Mouse (Mus musculus) frontal cortex, postnatal 36 days (tissue): Measurements from ENCODE around the gene Samd3.

ENCODE experiments used
- DNase-seq, 2 experiments: peaks; one replicate each; pipeline ENCODE4 v3.0.0; 2022; ENCODE audit warnings: low spot score in 2 of 2

Samd3 gene

DNA sequence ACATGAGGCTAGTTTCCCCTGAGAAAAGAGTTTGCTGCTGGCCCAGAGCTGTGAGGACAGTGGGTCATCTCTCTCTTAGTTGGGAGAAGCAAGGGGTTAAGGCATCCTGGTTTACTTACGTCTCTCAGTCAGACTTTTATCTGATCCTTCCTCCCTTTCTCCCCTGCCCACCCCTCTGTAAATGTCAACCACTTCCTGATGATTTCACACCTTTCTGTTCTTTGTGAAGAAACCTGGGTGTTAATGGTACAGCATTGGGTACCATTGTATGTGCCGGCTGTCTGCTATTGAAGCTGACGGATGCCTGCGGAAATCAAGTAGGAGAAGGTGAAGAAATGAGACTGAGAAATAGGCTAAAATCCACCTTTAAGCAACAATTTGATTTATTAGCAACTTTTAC is at the start of gene Samd3:
Gene Samd3, plus strand, starts transcription at position 220 of the 400 bp plus-strand sequence.
- DNase-seq: no peak

DNA sequence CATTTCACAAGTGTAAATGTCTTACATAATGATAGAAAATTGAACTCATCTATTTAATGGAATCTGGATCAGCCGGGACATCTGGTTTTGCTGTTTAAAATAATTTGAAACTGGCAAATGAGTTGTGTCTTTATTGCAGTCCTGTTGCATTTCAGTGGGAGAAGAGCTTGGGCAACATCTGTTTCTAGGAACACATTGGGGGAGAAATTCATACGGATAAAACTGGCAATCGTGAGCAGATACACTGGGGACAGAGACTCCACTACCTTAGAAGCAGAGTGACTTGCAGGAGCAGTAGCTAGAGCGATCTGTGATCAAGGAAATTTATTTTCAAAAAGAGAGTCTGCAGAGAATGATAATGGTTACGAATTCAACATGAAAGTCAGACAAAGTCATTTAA is 44.2 kb upstream of the Samd3 start:
- DNase-seq: no peak

- DNase-seq: no peak
These were observed 38.7 kb upstream of the Samd3 start for GRCm38 (mm10) chr10:26190811-26191210.

GRCm38 (mm10) chr10:26194892-26195291 is 34.6 kb upstream of the Samd3 start:
- no peak for DNase-seq

DNA sequence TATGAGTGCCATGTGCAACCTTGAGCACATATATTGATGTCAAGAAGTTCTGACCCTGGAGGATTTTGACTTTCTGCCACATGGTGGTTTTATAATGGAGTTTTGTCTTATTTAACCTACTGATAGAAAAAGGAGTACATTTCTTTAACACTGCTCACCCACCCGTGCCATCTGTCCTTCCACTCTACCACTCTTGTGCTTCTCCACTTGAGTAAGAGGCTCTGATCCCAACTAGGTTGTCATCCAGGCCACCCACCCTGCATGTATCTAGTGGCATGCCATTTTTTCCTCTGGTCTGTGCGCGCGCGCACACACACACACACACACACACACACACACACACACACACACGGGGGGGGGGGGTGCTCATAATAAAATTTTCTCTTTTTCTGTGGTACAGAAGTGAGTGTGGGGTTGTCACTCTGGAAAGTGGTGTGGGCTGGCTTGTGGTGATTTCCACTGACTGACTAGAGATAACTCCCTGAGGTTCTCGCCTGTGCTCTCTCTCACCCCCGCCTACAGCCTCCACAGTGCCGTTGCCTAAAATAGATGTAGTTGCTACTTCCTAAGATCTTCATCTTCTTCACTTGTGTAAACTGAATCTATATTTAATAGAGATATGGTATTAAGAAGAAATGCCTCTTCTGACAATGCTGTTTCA is 26.7 kb upstream of the Samd3 start:
- DNase-seq: peak in 1 of 2 experiments; percentile 40

DNA sequence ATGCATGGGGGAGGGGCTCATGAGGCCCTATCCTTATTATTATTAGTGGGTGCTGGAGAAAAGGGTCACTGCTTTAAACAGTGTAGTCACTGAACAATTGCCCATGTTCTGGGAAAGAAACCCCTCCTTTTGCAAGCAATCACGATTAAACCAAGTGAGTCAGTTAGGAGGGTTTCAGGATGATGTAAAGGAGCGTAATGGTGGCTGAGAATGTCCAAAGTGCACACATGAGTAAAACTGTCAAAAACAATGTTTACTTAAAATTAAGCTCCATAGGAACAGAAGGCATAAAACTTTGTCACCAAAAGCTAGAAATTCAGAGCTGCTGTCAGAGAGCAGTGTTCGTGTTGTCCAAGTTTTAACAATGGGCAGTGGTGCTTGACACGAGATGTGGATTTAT is 8.8 kb upstream of the Samd3 start:
- no peak for DNase-seq

GRCm38 (mm10) chr10:26226241-26226640 is 3.3 kb upstream of the Samd3 start:
- DNase-seq: no peak

DNA sequence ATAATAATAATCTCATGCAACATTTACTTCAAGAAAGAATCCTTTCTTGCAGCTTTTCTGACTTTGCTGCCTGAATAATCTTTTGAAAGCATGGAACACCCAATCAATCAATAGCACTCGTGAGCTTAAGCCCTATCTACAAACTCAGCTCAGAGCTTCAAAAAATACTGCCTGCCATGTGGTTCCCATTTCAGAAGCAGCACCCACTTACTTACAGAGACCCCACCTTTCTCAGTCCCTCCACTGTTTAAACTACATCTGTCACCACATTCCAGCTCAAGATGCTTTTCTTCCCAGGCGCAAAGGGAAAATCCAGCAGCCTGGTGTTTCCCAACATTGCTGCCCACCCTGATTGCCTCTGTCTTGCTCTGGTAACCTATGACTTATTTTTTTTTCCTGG is 2.8 kb upstream of the Samd3 start:
- DNase-seq: no peak

DNA sequence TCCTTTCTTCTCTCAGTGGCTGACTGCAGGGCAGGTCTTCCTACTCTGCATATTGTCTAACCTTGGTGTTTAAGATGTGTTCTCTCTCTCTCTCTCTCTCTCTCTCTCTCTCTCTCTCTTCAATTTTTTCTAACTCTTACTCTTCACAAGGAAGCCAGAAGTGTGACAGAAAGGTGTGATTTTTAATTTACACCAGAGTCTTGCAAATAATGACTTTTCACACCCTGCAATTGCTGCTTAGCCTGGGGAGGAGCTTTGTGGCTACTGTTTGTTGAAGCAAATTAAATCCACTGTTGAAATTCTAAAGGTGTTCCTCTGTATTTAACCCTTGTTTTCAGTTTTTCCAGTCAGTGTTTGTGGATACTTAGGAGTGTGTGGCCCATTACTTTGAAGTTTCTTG is 1.3 kb upstream of the Samd3 start:
- no peak for DNase-seq

DNA sequence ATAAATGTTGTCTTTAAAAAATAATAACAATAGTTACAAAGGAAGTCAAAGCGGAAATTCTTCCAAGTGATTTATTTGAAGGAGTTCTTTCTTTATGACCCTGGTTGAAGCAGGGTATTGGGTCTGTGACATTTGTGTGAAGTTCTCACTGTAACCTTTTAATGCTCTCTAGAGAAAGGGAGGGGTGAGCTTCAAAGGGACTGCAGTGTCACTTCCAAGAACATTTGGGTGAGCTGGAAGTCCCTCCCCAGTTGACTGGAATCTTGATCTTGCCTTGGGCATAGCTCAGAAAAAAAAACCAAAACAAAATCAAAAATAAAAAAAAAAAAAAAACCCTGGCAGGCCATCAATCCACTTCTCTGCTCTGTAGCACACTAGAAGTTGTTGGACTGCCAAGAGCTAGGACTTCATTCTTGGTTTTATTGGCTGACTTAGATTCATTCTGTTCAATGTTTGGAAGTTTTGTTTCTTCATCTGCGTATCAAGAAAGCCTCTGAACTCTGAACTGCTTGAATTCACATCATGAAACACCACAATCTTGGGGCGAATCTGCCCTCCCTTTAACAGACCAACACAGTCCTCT is 2.7 kb downstream of the Samd3 start:
- no peak for DNase-seq

DNA sequence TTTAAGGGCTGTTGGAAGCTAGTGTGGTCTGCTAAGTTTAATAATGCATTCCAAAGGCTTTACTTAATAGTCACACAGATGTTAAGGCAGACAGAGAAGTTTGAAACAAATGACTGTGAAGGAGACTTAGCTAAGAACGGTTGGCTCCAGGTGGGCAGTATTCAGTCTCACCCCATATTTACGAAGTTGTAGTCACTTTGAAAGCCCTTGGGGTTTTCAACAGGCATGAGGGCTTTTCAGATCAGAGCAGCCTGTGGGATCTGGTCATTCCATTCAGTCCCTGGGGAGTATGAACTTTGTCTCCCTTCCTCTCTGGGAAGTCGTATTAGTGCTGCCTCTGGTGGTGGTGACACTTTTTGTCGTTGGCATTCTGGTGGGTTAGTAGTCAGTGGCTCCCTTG is 9.1 kb downstream of the Samd3 start:
- DNase-seq: no peak

DNA sequence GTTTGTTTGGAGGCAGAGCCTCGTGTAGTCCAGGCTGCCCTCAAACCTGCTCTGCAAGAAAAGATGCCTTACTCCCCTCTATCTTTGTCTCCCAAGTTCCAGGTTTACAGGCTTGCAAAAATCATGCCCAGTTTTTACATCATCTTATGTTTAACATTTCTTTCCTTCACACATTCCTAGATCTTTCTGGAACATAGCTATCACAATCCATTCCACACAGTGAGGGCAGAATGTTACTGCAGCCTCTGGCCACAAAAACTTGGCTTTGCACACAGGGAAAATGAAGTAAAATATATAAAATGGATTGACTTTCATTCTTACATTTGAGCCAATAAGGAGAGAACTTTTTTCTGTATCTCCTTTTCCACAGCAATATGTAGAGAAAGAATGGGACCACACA is 9.6 kb downstream of the Samd3 start:
- DNase-seq: no peak

DNA sequence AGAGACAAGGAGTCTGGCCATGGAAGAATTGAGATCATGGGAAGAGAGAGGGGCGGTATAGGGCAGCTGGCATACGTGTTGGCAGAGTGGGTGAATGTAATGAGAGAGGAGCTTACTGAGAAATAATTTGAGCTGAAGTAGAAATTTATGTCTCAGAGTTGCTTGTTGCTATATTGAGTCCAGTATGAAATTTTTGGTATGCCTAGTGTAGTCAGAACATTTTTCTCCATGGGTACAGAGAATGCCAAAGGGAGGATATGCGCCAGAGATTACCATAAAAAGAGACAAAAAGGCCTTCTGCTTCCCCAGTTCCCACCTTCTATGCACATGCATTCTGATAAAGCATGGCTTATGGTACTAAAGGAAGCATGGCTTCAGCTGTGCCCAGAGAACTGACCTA is 13.7 kb downstream of the Samd3 start:
- DNase-seq: peak in 1 of 2 experiments; percentile 37

- DNase-seq: no peak
These were observed 15.0 kb downstream of the Samd3 start for GRCm38 (mm10) chr10:26244466-26244865.

DNA sequence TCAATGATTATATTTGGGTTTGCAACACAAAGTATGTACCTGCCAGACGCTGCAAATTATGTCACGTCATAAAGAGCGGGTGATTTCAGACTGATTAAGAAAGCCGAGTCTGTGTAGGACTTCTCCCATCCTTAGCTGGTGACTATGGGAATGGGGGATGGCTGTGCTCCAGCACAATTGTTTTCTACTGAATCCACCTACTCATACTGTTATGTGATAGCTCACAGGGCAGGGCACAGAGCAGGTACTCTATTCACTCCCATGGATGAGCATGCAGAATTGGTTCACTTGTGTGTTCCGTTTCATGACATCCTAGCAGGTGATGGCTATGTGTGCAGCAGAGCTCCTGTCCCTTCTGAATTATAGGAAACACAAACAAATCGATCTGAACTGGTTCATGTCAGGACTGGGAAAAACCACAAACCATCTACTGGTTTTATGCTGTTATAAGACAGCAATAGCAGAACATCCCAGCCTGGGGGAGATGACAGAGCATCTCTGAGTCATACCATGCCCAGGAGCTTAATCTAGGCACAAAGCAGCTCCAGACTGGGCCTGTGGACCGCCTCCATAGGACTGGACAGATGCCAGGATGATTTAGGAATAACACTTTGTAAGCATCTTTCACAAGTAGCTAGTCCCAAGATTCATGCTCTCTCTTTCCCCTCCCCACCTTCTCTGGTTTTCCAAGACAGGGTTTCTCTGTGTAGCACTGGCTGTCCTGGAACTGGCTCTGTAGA is 20.1 kb downstream of the Samd3 start:
- peak; percentile 66 to 87 for DNase-seq

- DNase-seq: no peak
These were observed 30.4 kb downstream of the Samd3 start for GRCm38 (mm10) chr10:26259908-26260307.

- DNase-seq: no peak
These were observed 34.4 kb downstream of the Samd3 start for GRCm38 (mm10) chr10:26263744-26264459.

DNA sequence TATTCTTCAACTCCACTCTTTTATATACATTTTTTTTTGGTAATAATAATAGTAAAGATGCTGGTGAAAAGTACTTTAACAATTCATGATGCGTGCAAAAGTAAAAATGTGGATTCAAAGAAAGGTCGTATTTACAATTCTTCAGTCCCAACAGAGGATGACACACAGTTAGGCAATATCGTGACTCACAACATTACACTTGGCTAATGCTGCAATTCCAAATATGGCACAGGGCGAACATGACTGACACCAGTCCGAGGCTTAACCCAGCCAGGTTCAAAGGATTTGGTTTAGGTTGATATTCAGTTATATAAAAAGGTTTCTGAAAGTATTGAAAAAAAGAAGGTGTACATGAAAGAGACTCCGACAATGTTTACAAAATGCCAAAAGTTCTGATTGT is 45.9 kb downstream of the Samd3 start:
- no peak for DNase-seq

- no peak for DNase-seq
These were observed 50.5 kb downstream of the Samd3 start for GRCm38 (mm10) chr10:26280009-26280408.

DNA sequence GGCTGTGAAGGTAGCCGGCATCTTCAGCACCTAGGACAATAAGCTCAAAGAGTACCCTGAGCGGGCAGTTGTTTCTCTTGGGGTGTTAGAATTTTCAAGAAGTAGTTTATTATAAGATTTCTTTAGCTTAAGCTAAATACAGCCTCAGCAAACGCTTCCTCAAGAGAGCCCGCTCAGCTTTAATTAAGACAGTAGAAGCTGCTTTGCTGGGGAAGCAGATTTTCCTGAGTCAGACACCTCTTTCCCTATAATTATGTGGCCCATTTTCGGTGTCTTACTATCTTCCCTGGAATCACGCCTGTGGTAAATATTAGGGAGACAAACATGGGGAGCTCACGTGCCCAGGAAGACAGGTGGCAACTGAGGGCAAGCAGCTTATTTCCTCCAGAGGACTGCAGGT is 57.6 kb downstream of the Samd3 start:
- peak in 1 of 2 experiments; percentile 17 for DNase-seq

- DNase-seq: peak; percentile 46 to 74
These were observed 67.7 kb downstream of the Samd3 start for GRCm38 (mm10) chr10:26297200-26297599.

DNA sequence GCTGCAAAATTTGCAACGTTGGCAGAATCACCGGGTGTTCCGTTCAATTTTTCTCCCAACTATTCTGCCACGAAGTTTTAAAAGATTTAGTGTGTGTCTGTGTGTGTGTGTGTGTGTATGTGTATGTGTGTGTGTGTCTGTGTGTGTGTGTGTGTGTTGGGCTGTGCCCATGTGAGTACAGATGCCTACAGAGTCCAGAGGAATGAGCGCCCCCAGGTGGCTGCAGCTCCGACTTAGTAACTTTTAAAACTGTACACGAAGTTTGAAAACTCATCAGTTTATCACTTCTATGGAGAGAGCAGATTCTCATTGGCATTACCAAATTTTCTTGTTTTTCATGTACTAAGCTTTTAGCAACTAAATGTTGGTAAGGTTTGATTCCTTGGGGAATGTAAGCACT is 68.1 kb downstream of the Samd3 start:
- DNase-seq: no peak
